Mouse (Mus musculus) cortical plate, adult 2 months (tissue): Measurements from ENCODE around the gene Gm20765.
"Not testable (repeated sequence)": the region's sequence is repeated elsewhere in the genome, so short reads cannot be mapped to it uniquely, and the experiment has no call there.

Source experiments
- CTCF ChIP-seq: fragments of 200-500 bp; IDR thresholded peaks from 2 replicates; pipeline ENCODE4 v1.5.1; 2011; ENCODE audit warnings: mild to moderate bottlenecking, control low read depth, low read length; ENCODE audit not compliant: insufficient read depth; ENCODE audit errors: extremely low read depth
- POLR2A ChIP-seq: fragments of 200-500 bp; IDR thresholded peaks from 2 replicates; pipeline ENCODE4 v1.6.1; 2011; ENCODE audit warnings: mild to moderate bottlenecking, low read length, control low read depth; ENCODE audit not compliant: insufficient read depth; ENCODE audit errors: extremely low read depth

DNA sequence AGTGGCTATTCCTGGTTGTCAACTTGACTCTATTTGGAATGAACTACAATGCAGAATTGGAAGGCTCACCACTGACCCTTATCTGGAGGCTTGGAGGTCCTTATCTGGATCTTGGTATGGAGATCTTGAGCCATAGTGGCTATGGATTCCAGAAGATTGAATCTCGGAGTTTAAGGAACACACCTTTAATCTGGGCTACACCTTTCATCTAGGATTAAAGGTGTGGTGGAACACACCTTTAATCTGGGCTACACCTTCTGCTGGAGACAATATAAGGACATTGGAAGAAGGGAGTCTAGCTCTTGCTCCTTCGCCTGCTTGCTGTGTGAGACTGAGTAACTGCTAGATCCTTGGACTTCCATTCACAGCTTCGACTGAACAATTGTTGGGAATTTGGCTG lies at the start of gene Gm20765:
- TF ChIP-seq POLR2A, CTCF: not testable (repeated sequence)
